Mouse (Mus musculus) cerebellum, adult 18-20 months (tissue): ENCODE measurements around the gene Trmt1.

Experiments used
- DNase-seq, 2 experiments: peaks; one replicate each; pipeline ENCODE4 v3.0.0; 2021

Gene Trmt1

GRCm38 (mm10) chr8:84693332-84693731, 7.2 kb downstream of the Trmt1 start:
- no peak for DNase-seq

DNA sequence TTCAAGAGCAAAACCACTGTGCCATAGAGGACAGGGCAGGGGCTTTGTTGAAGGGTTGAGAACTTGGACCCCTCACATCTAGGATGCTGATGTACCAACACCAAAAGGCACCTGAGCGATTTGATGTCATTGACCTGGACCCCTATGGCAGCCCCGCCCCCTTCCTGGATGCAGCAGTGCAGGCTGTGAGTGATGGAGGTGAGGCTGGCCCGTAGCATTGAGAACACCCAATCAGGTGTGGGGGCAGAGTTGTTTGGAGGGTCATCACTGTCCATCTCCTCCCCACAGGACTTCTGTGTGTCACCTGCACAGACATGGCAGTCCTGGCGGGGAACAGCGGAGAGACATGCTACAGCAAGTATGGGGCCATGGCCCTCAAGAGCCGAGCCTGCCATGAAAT, 9.0 kb downstream of the Trmt1 start:
- no peak for DNase-seq

DNA sequence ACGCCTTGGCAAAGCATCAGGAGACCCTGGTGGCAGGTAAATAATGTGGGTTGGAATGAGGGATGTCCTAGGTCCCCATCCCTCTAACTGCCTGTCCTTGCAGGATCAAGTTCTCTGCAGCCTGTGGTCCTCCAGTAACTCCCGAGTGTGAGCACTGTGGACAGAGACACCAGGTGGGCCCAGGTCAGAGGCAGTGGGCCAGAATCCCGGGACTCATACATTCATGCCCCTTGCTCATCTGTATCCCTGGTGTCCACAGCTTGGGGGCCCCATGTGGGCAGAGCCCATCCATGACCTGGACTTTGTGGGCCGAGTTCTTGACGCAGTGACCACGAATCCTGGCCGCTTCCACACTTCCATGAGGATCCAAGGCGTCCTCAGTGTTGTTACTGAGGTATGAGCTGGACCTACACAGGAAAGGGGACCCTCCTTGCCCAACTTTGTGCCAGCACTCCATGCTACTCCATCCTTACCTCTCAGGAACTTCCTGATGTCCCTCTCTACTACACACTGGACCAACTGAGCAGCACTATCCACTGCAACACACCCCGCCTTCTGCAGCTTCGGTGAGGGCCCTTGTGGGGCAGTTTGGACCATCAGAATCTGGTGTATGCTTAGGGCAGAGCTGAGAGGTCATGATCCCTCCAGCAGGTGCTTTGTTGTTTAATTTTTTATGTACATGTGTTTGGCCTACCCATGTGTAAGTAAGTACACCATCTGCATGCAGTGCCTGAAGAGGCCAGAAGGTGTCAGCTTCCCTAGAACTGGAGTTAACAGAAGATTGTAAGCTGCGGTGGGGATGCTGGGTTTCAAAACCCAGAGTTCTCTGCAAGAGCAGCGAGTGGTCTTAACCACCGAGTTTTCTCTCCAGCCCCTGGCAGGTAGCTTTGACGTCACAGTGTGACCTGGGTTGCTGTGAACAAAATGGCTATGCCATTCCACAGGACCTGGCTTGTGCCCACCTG, 11.3 kb downstream of the Trmt1 start:
- DNase-seq = peak in 1 of 2 experiments; percentile 53

GRCm38 (mm10) chr8:84698288-84698687, 12.2 kb downstream of the Trmt1 start:
- no peak for DNase-seq

- DNase-seq = no peak
Measured at GRCm38 (mm10) chr8:84698929-84699401, 12.9 kb downstream of the Trmt1 start.

- DNase-seq = peak; percentile 65
Measured at GRCm38 (mm10) chr8:84699861-84700322, 13.8 kb downstream of the Trmt1 start.

GRCm38 (mm10) chr8:84700526-84700925, 14.4 kb downstream of the Trmt1 start:
- no peak for DNase-seq

- DNase-seq = no peak
Measured at GRCm38 (mm10) chr8:84700941-84701911, 15.1 kb downstream of the Trmt1 start, which contains the start of gene Lyl1. Lyl1 (plus strand) TSS chr8:84701457.

GRCm38 (mm10) chr8:84702561-84702960, 16.5 kb downstream of the Trmt1 start:
- DNase-seq = no peak

- no peak for DNase-seq
Measured at GRCm38 (mm10) chr8:84702963-84703465, 16.9 kb downstream of the Trmt1 start.

DNA sequence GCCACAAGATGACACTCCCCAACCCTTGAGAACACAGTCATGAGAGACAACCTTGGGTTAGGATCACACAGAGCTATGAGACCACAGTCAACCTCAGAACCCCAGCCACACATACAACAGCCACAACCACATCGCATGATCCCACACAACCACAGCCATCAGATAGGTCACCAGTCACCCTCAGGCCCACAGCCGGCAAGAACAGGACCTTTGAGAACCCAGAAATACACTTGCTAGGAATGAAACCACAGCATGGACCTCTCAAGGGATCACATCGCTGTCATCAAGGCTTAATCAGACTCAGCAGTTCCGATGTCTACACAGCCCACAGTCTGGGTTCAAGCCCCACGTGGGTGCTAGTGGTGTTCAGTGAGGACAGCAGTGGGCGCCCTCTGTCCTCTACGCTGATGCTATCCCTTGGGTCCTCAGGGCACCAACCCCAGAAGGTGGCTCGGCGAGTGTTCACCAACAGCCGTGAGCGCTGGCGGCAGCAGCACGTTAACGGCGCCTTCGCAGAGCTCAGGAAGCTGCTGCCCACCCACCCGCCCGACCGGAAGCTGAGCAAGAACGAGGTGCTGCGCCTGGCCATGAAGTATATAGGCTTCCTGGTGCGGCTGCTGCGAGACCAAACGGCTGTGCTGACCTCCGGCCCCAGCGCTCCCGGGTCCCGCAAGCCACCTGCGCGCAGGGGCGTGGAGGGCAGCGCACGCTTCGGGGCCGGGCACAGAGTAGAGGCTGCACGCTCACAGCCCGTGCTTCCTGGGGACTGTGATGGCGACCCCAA, 17.6 kb downstream of the Trmt1 start:
- no peak for DNase-seq

GRCm38 (mm10) chr8:84704356-84704755, 18.2 kb downstream of the Trmt1 start:
- peak; percentile 55 to 71 for DNase-seq

- no peak for DNase-seq
Measured at GRCm38 (mm10) chr8:84704867-84705831, 19.0 kb downstream of the Trmt1 start.

GRCm38 (mm10) chr8:84705960-84706359, 19.9 kb downstream of the Trmt1 start:
- no peak for DNase-seq

GRCm38 (mm10) chr8:84706610-84707266, 20.6 kb downstream of the Trmt1 start:
- no peak for DNase-seq

DNA sequence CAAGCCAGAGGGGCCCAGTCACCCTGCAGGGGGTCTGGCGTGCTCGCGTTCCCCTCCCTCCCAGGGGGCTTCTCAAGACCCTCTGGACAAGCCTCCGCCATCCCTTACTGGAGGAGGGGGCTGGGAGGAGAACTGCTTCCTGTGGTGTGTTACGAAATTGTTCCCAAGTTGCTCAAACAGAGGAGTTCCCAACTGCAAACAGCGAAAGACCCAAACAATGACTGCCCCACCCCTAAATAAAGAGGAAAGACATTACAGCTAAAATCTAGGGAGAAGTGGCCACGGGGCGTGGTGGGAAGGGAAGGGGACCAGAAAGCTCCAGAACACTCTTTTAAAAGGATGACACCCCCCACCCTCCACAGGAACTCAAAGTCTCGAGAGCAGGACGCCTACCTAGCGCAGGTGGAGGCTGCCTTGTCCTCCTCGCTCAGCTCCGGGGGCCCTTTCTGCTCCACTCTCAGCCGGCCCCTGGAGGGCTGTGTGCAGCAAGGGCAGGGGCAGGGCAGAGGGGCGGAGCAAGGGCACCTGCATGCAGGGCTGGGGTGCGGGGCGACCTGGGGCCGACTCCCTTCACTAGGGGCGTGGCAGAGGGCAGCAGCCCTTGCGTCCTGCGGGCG, 21.3 kb downstream of the Trmt1 start:
- DNase-seq = no peak

GRCm38 (mm10) chr8:84708071-84708541, 22.0 kb downstream of the Trmt1 start:
- no peak for DNase-seq

DNA sequence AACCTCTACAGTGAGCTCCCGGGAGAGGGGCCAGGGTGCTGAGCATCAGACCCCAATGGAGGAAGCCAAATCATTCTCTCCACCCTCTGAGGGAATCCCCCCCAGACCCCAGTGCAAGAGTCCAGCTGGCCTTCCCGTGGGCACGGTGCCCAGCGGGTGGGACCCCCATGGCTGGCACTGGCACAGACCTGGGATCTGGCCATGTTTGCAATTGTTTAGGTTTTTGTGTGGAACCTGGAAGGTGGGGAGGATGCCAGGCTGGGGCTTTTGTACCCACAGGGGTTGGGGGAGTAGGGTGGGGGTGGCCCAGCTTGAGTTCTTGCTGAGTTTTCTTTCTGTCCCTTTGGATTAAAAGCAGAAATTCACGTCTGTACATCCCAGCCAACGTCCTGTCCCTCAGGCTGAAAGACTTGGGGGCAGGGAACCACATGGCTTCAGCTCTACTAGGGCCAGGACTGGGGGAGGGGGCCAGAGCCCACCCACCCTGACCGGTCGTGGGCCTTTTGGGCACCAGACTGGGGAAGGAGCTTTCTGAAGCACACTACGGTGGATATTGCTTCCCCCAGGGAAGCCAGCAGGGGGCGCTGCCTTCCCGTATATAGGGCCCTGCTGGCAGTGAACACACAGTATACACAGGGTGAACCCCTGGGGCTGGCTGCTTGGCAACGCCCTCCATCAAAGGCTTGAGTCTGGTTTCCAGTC, 22.8 kb downstream of the Trmt1 start:
- peak; percentile 87 to 92 for DNase-seq

- DNase-seq = no peak
Measured at GRCm38 (mm10) chr8:84709931-84710330, 23.8 kb downstream of the Trmt1 start.
